Mouse (Mus musculus) brain, embryonic 14.5 days (tissue): ENCODE measurements around the gene Kxd1.

Experiments used
- CTCF ChIP-seq: fragments of 200-500 bp; IDR thresholded peaks from 2 replicates; pipeline ENCODE4 v1.5.1; 2012; ENCODE audit warnings: inconsistent platforms, mild to moderate bottlenecking, moderate library complexity, borderline replicate concordance; ENCODE audit not compliant: insufficient read depth, insufficient read length; ENCODE audit errors: extremely low read depth
- POLR2A ChIP-seq: fragments of 200-500 bp; IDR thresholded peaks from 2 replicates; pipeline ENCODE4 v1.6.1; 2012; ENCODE audit warnings: mild to moderate bottlenecking, inconsistent platforms, borderline replicate concordance; ENCODE audit not compliant: poor library complexity, insufficient read depth, insufficient read length, severe bottlenecking; ENCODE audit errors: extremely low read depth

GRCm38 (mm10) chr8:70500386-70501301 lies 27.1 kb downstream of the Kxd1 start:
- no peak for TF ChIP-seq CTCF
- TF ChIP-seq POLR2A, result no peak
